Mouse (Mus musculus) adrenal gland, adult 10 weeks (tissue): ENCODE results near the gene Magea6. TPM values are rescaled to one million over a fixed set of nuclear protein-coding genes. Genes with fewer than 3 reads are reported as not detected.

Experiments used
- polyA plus RNA-seq: library from polyadenylated mRNA; stranded (reverse); fragments of 350-450 nt; fragmentation: Illumina TruSeq; extraction: RNeasy Lipid Tissue Mini Kit (QIAGEN cat#74804); gene quantifications from one replicate; pipeline ENCODE4 v1.2.3, GENCODE M21; 2014; ENCODE audit warnings: low read depth, low replicate concordance

The Magea6 gene
- polyA plus RNA-seq, result not detected

GRCm38 (mm10) chrX:154935887-154936286 is at the start of gene Magea6:
Magea6 (minus strand) TSS chrX:154935987.

GRCm38 (mm10) chrX:154949405-154949804 is 13.6 kb upstream of the Magea6 start, which contains the start of gene Magea3:
Magea3 (minus strand) TSS chrX:154949505.

GRCm38 (mm10) chrX:154890167-154890566 is 45.6 kb downstream of the Magea6 start, which contains the start of gene Cldn34b1:
Cldn34b1 (minus strand) TSS chrX:154890267.

Other genes starting within 250 kb of the Magea6 start
- not detected for gene Cldn34b1, start 45.7 kb downstream of the Magea6 start, polyA plus RNA-seq
- not detected for gene Magea3, start 13.5 kb upstream of the Magea6 start, polyA plus RNA-seq
- gene Magea8, start 59.9 kb upstream of the Magea6 start, polyA plus RNA-seq, result not detected
- not detected for gene Magea5, start 127.2 kb upstream of the Magea6 start, polyA plus RNA-seq
- gene Magea1, start 153.8 kb upstream of the Magea6 start, polyA plus RNA-seq, result not detected
- gene Magea2, start 157.7 kb upstream of the Magea6 start, polyA plus RNA-seq, result not detected
- gene Cldn34b2, start 192.4 kb upstream of the Magea6 start, polyA plus RNA-seq, result not detected